Mouse (Mus musculus) megakaryocyte progenitor cell, adult 5-6 weeks (primary cell): Measurements from ENCODE around the gene Tbck. TPM values are rescaled to one million over a fixed set of nuclear protein-coding genes. Genes with fewer than 3 reads are reported as not detected.

Experiments
- ATAC-seq: replicated peaks from 2 replicates; pipeline ENCODE4 v1.8.0; 2016; ENCODE audit warnings: mild to moderate bottlenecking, moderate TSS enrichment, inconsistent platforms; ENCODE audit not compliant: poor library complexity
- total RNA-seq, 2 experiments: library from RNA; stranded (forward) in 1 of 2; stranded (reverse) in 1 of 2; fragments of 157-497, 149-512 nt in 1 of 2; fragments of 200-1000 nt in 1 of 2; gene quantifications; 2 replicates each; pipeline versions ENCODE4 v1.2.3 to v1.2.4; 2015 to 2017

Tbck gene
- total RNA-seq (2015), result 15.8 and 16.2 TPM in 2 replicates
- 16.4 and 17.8 TPM in 2 replicates for total RNA-seq (2017)

DNA sequence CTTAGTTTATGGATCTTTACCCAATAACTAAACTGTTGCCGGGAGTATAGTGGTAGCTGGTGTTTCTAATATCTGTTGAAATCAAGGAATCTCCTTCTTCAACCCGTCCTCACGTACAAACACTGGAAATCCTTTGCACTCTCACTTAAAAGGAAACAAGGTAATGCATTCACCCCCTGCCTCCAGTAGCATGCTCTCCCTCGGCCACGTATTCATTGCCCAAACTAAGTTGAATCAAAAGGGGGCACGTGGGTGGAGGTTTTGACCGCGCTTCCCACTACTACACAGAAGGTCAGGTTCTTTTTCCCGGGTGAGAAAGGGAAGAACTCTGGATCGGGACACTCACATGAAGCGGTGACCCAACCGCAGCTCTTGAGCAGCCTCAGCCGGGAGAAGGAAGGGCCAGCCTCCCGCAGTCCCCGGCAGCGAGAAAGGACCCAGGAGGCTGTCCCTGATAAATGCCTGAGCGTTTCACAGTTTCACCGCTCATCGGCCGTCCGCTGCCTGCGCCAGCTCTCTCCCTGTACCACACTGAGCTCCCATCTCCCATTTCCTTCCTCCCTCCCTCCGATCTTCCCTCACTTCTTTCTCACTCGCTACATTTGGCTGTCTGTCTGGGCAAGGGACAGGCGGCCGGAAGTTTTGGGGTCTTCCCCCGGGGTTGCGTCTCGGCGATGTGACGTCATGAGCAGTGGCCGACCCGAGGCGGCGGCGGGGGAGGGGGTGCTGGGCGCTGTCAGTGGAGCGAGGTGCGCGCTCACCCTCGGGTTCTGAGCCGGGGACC, at the start of gene Tbck:
TSS of gene Tbck (plus strand) at position 698 of the 784 bp plus-strand sequence.
- ATAC-seq, result peak; percentile 92

DNA sequence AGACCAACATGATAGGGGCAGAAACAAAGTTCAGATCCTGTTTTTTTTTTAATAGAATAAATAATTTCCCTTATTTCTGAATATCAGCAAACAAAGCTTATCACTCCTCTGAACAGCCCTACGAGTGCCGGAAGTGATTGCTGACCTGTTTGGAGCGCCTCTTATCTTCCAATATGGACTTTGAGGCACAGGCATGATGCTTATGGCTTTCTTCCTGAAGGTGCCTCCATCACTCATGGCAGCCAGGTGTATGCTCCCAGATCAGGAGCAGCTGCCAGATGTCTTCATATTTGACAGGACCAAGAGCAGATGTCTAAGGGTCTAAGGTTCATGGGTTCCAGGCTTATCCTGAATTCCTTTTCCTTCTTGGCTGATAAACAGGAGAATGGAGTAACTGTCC, 46.9 kb upstream of the Tbck start:
- ATAC-seq, result no peak

DNA sequence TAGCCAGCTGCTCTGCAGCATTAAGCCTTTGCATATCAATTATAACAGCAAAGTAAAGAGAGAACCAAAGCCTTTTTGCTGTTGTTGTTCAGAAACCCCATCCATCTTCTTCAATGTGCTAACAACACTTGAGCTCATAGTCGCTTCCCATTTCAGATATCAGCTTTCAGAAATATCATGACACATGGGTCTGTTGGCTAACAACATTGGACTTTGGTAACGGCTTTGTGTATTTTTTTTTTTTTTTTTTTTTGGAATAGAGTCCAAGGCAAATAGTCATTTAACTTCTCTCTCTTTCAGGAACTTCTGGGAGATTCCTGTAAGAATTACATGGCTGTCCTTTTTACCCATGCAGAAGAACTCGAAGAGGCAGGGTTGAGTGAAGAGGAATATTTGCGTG, 39.9 kb upstream of the Tbck start:
- ATAC-seq, result no peak

DNA sequence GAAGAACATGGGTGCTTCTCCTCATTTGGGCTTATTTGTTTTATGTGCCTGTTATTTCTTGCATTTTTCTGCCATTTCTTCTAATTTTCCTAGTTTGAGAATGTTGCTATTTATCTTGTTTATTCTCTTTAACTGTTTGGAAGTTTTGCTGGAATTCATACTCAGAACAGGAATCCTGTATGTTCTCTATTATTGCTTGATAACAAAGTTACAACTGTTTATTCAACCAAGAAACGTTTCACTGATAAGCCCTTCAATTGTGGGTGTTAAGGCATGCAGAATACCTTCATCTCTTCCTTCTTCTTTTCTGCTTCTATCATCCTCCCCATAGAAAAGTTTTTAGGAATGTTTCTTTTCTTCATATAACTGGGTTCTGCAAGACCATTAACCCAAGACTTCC, 37.1 kb upstream of the Tbck start:
- ATAC-seq, result no peak

DNA sequence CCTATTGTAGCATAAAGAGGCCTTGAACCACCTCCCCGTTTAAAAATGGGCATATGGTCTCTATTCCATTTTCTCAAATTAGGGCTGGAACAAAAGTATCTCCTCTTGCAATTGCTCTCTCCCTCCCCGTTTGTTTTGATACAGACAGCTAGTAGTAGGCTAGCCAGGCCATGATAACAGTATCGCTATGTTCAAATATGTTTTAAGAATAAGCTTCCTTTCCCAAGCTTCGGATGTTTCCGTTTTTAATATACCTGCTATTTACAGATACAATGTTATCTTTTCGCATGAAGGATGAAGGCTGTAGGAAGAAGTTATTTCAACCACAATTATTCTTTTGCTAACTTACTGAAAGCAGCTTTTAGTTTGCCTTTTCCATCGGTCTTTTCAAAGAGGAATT, 34.6 kb upstream of the Tbck start:
- no peak for ATAC-seq

DNA sequence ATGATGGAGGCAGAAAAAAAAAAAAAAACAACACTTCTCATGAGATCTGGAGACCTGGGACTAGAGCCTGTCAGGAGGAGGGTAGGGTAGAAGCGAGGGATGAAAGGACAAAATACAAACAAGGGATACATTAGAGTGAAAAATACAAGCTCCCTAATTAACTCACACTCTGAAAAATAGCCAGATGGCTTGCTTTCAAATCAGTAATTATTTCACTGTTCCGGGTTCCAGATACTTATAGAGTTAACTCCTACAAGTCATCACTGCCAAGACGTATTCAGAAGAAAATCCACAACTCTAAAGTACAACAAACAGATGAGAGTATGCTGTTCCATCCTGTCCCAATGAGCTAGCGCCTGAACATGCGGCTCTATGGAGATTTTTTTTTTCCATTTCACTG, 33.8 kb upstream of the Tbck start:
- no peak for ATAC-seq

DNA sequence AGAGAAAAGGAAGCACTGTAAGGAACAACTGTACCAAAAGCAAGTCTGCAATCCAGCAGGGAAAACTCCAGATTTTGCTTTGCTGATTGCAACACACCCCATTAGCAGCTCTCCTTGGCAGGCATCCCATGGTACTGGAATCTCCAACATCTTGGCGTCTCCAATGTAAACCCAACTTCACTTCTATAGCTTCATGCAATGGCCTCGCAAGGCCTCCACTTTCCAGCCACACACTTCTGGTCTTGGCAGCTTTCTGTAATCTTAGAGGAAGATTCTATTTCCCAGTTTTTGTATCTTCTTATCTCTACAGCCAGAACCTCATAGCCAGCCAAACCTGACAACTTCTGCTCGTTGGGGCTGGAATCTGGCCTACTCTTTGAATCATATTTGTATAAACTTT, 32.2 kb upstream of the Tbck start:
- no peak for ATAC-seq

DNA sequence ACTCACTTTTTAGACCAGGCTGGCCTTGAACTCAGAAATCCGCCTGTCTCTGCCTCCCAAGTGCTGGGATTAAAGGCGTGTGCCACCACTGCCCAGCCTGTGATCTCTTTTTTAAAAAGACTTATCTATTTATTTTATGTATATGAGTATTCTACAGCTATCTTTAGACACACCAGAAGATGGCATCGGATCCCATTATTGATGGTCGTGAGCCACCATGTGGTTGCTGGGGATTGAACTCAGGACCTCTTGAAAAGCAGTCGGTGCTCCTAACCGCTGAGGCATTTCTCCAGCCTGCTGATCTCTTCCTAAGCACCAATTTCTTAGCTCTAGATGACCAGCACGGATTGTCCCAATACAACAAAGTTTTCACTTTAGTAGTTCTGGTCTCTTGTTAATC, 30.0 kb upstream of the Tbck start:
- no peak for ATAC-seq

DNA sequence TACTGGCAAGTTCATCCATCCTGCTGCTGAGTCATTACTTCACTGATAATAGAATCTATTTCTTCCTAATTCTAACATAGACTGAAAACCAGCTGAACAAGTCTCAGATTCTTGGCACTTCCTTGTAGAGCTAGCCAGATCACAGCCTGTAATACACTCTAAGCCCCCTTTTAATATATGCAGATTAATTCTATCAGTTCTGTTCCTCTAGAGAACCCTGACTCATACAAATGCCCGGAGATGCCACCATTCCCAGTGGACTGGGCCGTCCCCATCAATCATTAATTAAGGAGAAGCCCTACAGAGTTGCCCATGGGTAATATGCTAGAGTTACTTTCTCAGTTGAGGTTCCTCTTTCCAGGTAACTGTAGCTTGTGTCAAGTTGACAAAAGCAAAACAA, 28.0 kb upstream of the Tbck start:
- no peak for ATAC-seq

DNA sequence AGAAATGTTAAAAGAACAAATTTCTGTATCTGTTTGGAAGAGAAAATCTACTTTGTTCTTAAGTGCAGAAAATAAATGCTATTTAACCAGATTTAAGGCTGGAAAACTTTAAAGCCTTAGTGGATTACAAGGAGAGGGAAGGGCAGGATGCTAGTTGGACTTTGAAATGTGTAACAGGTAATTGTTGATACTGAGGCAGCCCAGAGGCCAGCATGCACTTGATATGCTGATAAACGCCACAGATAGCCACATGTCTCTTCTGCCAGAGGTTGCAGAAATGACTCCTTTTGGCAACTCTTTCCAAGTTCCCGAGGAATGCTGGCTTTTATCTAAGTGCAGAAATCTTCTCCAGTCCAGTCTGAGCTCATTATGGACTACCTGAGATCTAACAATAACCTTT, 6.5 kb upstream of the Tbck start:
- 0 out of 2 replicates have a peak, but pooled peaks have one; percentile 34 for ATAC-seq

DNA sequence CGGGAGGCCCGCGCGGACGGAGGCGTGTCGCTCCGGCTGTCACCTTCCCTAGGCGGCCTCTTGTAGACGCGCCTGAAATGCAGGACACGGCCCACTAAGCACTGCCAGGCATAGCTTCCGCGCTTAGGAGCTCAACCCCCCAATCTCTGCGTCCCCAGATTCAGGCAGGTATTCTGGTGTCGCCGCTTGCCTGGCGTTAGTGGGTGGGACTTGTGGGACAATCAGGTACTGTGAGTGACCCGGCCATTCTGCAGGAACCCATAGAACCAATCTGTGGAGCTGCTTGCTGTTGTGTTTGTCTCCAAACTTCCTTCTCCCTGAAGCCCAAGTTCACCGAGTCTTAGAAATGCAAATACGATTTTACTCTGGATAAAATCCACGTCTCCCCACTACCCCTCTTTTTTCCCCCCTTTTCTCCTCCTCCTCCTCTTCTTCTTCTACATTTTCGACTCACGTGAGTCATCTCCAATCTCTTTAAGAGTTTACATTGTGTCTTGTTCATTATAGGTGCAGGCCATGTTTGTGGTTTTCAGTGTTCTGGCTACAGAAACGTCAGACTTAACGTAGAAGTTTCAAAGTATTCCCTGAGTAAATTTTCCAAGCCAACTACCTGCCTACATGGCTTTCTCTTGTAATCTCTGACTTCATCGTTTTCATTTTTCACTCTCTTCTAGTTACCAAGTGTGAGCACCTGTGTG, 436 bp downstream of the Tbck start, which contains the start of gene Aimp1:
TSS of gene Aimp1 (minus strand) at position 140 of the 698 bp plus-strand sequence.
- no peak for ATAC-seq

DNA sequence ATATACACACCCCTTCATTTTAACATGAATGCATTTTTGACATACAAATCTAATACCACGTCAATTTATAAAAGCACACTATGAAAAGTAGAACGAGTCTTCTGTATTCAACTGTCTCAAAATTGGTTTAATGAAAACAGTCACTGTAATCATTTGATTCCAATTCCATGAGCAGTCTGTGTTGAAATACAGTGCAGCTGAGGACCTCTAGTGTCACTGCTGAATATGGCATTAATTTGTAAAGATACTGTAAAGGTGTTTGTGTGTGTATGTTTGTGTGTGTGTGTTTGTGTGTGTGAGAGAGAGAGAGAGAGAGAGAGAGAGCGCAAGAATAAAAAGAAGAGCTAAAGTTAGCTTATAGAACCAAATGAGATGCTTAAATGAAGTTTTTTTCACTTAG, 17.4 kb downstream of the Tbck start:
- peak; percentile 97 for ATAC-seq

DNA sequence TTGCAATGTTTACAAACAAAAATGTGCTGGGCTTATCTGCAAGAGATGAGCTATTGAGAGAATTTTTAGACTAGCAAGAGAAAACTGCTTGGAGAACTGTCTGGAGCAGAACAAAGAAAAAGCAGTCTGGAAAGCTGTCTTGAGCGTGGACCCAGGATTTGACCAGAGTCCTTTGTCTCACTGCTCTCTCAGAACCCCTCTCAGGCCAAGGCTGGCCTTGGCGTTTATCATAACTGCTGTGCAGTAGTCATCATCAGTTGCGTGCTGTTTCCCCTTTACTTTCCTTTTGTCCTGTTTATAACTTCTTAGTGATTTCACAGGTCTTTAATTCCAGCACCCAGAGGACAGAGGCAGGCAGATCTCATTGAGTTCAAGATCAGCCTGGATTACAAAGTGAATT, 20.3 kb downstream of the Tbck start:
- no peak for ATAC-seq

DNA sequence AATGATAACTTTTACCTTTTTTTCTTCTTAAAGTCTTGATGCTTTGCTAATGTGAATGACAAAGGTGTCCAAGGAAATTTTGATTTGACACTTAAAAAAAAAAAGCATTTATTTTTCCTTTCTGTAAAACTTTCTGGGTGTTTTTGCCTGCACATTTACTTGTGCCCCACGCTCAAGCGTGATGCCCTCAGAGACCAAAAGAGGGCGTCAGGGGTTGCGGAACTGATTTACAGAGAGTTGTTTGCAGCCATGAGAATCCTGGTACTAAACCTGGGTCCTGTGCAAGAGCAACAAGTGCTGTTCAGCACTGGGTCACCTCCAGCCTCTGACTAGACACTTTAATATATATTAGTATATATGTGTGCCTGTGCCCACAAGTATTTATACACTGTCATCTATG, 23.0 kb downstream of the Tbck start:
- no peak for ATAC-seq

DNA sequence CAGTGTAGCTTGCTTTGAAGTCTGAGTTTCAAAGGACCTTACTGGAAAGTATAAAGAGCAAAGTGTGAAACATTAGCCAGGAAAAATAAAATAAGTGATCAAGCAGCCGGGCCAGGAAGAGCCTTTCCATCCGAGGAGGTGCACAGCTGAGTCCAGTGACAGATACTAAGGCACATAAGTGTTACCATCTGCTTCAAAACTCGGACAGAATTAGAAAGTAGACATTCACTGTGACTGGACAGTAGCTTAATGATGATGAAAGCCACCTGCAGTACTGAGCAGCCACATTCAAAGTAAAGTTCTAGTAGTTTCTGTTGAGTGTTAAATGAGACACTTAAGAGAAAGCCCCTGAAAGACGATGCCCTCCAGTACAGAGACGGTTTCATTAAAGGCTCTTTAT, 30.0 kb downstream of the Tbck start:
- no peak for ATAC-seq

DNA sequence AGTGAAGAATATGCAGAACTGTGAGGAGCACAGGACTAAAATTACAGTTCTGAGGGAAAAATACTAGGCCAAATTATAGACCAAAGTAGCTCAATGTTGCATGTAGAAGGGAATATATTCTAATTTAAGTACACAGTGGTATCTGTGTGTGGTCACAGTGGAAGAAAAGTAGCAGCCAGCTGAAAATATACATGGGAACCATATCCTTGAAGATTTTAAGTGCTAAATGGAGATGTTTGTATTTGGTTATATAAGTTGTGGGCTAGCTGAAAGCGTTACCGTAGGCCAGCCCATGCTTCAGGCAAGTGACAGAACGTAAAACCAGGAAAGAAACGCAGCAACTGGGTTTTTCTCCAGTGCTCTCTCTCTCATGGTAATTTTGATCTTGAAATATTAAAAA, 33.4 kb downstream of the Tbck start:
- no peak for ATAC-seq

DNA sequence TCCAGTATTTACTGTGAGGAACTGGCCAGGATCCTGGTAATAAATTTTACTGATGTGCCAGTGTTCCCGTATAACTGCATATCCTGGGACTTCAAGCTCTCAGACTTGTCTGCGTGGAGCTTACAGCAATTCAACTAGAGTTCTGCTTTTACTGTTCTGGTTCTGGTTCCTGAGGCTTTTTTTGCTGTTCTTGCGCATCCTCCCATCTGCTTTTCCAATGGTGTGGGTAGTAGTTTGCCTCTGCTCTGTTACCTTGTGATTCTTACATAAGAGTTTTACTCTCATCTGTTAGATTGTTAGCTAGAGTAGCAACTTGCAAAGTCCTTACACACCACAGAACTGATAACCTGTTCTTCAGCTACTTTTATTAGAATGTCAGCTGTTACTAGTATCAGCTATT, 40.4 kb downstream of the Tbck start:
- no peak for ATAC-seq

DNA sequence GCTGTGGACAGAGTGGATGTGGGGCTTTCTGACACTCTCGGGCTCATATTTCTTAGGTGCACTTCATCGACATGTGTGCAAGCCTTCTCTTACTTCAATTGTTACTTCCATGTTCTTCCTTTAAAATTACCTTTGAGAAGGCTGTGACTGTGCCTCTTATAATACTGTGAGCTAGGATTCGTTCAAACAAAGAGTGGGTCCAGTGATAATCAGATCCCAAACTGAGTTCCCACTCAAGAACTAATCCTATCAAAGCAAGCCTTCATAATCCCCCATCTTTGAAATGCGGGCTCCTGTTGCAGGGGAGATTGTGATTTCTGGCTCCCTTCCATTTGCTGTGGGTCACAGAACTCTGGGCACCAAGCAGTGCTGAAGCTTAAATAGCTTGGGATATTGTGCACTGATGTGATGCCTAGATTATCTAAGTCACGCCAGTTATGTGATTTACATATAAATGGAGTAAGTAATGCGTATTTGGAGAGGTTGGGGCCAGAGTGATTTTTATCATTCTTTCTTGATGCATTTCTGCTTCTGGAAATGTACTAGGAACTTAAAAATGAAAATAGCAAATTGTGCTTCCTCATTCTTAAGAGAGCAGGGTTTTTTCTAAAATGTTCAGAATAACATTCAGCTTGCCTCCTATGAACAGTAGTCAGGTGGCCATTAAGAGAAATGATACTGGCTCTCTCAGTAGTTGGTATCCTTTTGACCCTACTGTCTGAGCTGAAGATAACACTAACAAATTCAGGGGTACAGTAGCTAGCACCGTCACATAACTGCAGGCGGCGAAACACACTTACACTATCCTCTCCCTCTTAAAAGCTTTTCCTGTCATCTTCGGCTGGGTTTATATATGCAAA, 60.6 kb downstream of the Tbck start:
- ATAC-seq, result no peak

DNA sequence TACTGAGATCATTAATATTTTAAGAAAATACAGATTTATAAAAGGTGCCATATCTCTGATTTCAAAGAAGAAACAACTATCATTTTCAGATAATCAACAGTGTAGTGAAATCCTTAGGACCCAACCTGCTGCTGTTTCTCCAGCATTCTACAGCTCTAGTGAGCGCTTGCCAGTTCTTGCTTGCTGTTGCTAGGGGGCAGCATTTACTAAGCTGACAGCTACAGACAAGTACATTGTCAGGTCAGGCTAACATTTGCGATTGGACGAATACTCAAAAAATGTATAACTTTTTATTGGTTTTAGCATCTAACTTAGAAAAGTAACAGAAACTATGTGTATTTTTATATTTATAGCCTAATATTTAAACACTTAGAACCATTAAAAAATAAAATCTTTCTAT, 63.1 kb downstream of the Tbck start:
- ATAC-seq, result peak; percentile 97

DNA sequence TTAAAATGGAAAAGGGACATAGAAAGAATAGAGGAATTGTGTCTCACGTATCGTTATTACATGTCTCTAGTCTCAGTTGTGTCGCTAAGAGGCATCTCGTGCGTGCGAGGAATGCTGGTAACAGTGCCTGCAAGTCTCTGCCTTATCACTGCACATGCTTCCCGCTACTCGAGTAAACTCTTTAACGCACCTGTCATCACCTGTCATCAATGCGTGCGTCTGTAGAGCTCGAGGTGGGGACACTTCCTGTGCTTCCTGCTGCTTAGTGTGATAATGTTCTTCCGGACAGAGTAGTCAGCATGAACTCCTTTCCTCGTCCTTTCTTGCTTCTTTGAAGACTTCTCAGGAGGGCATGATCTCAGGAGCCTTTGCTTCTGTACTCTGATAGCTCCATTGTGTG, 63.8 kb downstream of the Tbck start:
- peak; percentile 73 for ATAC-seq

DNA sequence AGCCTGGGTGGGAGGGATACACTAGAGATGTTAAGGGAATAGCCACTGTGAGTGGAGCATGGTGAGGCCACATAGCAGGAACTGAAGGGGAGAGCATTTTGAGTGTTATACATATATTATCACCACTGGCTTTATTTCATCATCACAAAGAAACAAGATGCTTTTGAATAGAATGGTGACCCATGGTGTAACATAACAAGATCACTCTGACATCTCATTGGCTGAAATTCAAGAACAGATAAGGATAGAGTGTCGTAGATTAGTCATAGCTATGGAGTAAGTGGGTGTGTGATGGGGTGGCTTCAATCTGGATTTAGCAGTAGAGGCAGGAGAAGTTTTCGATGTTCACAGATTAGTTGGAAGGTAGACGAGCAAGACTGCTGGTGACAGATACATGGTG, 64.8 kb downstream of the Tbck start:
- ATAC-seq, result no peak

DNA sequence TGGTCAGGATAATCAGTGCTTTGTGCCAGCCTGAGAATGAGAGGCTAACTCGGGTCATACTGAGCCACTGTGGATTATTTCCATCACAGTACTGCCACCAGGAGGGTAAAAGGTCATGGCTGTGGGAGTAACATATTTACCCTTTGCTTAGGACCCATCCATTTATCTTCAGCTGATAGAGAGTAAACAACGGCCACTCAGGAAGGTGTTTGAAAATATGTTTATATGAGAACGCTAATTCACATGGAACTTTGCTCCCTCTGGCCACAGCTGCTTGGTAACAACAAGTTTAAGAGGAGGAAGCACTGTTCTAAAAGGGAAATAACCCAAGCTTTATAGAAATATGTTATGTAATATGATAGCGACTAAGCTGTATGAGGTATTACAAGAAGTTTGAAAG, 68.8 kb downstream of the Tbck start:
- no peak for ATAC-seq
